Mouse (Mus musculus) MEL (cell line): ENCODE results near the gene Sh2b1. TPM values are rescaled to one million over a fixed set of nuclear protein-coding genes. Genes with fewer than 3 reads are reported as not detected.

Experiments used
- DNase-seq: peaks from one replicate; pipeline ENCODE4 v3.0.0; 2011; ENCODE audit warnings: low read depth, low spot score
- H3K27ac ChIP-seq: 2 replicates; pipeline ENCODE4 v1.5.1; 2012; ENCODE audit warnings: low read depth, mild to moderate bottlenecking, control low read depth, low read length, moderate library complexity; ENCODE audit not compliant: control insufficient read depth
- H3K27me3 ChIP-seq, 2 experiments: fragments of 150-350 bp in 1 of 2; sonication (generic) in 1 of 2; 2 replicates each; pipeline ENCODE4 v1.6.1; 2012; ENCODE audit warnings: low read length in 2 of 2, mild to moderate bottlenecking in 2 of 2, improper control_type of control experiment in 1 of 2, moderate library complexity in 1 of 2; ENCODE audit not compliant: insufficient read depth in 2 of 2, control insufficient read depth in 1 of 2
- H3K36me3 ChIP-seq, 2 experiments: 2 replicates each; pipeline ENCODE4 v1.6.1; 2012 to 2014; ENCODE audit warnings: low read length in 2 of 2, improper control_type of control experiment in 1 of 2, inconsistent platforms in 1 of 2, mild to moderate bottlenecking in 1 of 2; ENCODE audit not compliant: insufficient read depth in 2 of 2, control insufficient read depth in 1 of 2
- H3K4me1 ChIP-seq, 2 experiments: fragments of 150-350 bp in 1 of 2; sonication (generic) in 1 of 2; 2 replicates each; pipeline ENCODE4 v1.6.1; 2012; ENCODE audit warnings: low read length in 2 of 2, improper control_type of control experiment in 1 of 2, mild to moderate bottlenecking in 1 of 2; ENCODE audit not compliant: insufficient read depth in 2 of 2, control insufficient read depth in 1 of 2
- H3K4me3 ChIP-seq, 2 experiments: fragments of 150-350 bp in 1 of 2; sonication (generic) in 1 of 2; 2 replicates each; pipeline ENCODE4 v1.5.1; 2012; ENCODE audit warnings: low read depth in 2 of 2, low read length in 2 of 2, mild to moderate bottlenecking in 2 of 2, moderate library complexity in 2 of 2, control low read depth in 1 of 2, improper control_type of control experiment in 1 of 2; ENCODE audit not compliant: control insufficient read depth in 1 of 2, insufficient read depth in 1 of 2
- H3K79me2 ChIP-seq: 2 replicates; pipeline ENCODE4 v1.6.1; 2012; ENCODE audit warnings: mild to moderate bottlenecking, low read length, moderate library complexity; ENCODE audit not compliant: control insufficient read depth, poor library complexity, insufficient read depth
- H3K9ac ChIP-seq: 2 replicates; pipeline ENCODE4 v1.6.1; 2012; ENCODE audit warnings: low read depth, mild to moderate bottlenecking, control low read depth, low read length, moderate library complexity; ENCODE audit not compliant: control insufficient read depth, poor library complexity, severe bottlenecking
- H3K9me3 ChIP-seq: fragments of 150-350 bp; sonication (generic); replicated peaks from 2 replicates; pipeline ENCODE4 v1.6.1; 2012; ENCODE audit warnings: mild to moderate bottlenecking, low read length, improper control_type of control experiment, moderate library complexity; ENCODE audit not compliant: insufficient read depth
- BHLHE40 ChIP-seq: IDR thresholded peaks from 2 replicates; pipeline ENCODE4 v1.6.1; 2012; ENCODE audit warnings: low read depth, mild to moderate bottlenecking, inconsistent platforms, low read length, improper control_type of control experiment, borderline replicate concordance
- CHD1 ChIP-seq: IDR thresholded peaks from 2 replicates; pipeline ENCODE4 v1.6.1; 2012; ENCODE audit warnings: low read depth, mild to moderate bottlenecking, inconsistent platforms, low read length, improper control_type of control experiment
- CHD2 ChIP-seq: IDR thresholded peaks from 2 replicates; pipeline ENCODE4 v1.6.1; 2011; ENCODE audit warnings: low read length, improper control_type of control experiment
- EP300 ChIP-seq, 2 experiments: IDR thresholded peaks; 2 replicates each; pipeline ENCODE4 v1.6.1; 2011; ENCODE audit warnings: improper control_type of control experiment in 2 of 2, low read length in 2 of 2, low read depth in 1 of 2, mild to moderate bottlenecking in 1 of 2
- ETS1 ChIP-seq: IDR thresholded peaks from 2 replicates; pipeline ENCODE4 v1.6.1; 2012; ENCODE audit warnings: low read depth, mild to moderate bottlenecking, inconsistent platforms, low read length, improper control_type of control experiment, moderate library complexity
- HCFC1 ChIP-seq: IDR thresholded peaks from 2 replicates; pipeline ENCODE4 v1.6.1; 2012; ENCODE audit warnings: low read depth, mild to moderate bottlenecking, inconsistent platforms, low read length, improper control_type of control experiment, moderate library complexity
- JUND ChIP-seq: IDR thresholded peaks from 2 replicates; pipeline ENCODE4 v1.6.1; 2011; ENCODE audit warnings: low read depth, mild to moderate bottlenecking, improper control_type of control experiment, low read length
- MEF2A ChIP-seq: IDR thresholded peaks from 2 replicates; pipeline ENCODE4 v1.6.1; 2014; ENCODE audit warnings: low read depth, mild to moderate bottlenecking, inconsistent platforms, low read length, improper control_type of control experiment; ENCODE audit not compliant: poor library complexity, insufficient replicate concordance, severe bottlenecking; ENCODE audit errors: extremely low read depth
- MXI1 ChIP-seq: IDR thresholded peaks from 2 replicates; pipeline ENCODE4 v1.6.1; 2011; ENCODE audit warnings: mild to moderate bottlenecking, low read depth, low read length, improper control_type of control experiment
- MYC ChIP-seq: IDR thresholded peaks from 2 replicates; pipeline ENCODE4 v1.6.1; 2011; ENCODE audit warnings: low read depth, mild to moderate bottlenecking, low read length, improper control_type of control experiment, moderate library complexity
- NELFE ChIP-seq: IDR thresholded peaks from 2 replicates; pipeline ENCODE4 v1.6.1; 2011; ENCODE audit warnings: low read depth, low read length, improper control_type of control experiment
- POLR2AphosphoS2 ChIP-seq: IDR thresholded peaks from 2 replicates; pipeline ENCODE4 v1.6.1; 2011; ENCODE audit warnings: low read length, improper control_type of control experiment
- RAD21 ChIP-seq: IDR thresholded peaks from 2 replicates; pipeline ENCODE4 v1.6.1; 2011; ENCODE audit warnings: mild to moderate bottlenecking, low read depth, low read length, improper control_type of control experiment
- RCOR1 ChIP-seq: IDR thresholded peaks from 2 replicates; pipeline ENCODE4 v1.6.1; 2012; ENCODE audit warnings: low read depth, mild to moderate bottlenecking, inconsistent platforms, low read length, improper control_type of control experiment
- SMC3 ChIP-seq: IDR thresholded peaks from 2 replicates; pipeline ENCODE4 v1.6.1; 2011; ENCODE audit warnings: low read depth, low read length, improper control_type of control experiment
- TAL1 ChIP-seq: IDR thresholded peaks from 2 replicates; pipeline ENCODE4 v1.6.1; 2012; ENCODE audit warnings: mild to moderate bottlenecking, inconsistent platforms, low read length, moderate library complexity, mixed read lengths
- TBP ChIP-seq: IDR thresholded peaks from 2 replicates; pipeline ENCODE4 v1.8.0; 2011; ENCODE audit warnings: low read depth, low read length, improper control_type of control experiment
- TCF12 ChIP-seq: IDR thresholded peaks from 2 replicates; pipeline ENCODE4 v1.6.1; 2014; ENCODE audit warnings: low read depth, mild to moderate bottlenecking, inconsistent platforms, low read length, improper control_type of control experiment, moderate library complexity
- USF2 ChIP-seq, 2 experiments: IDR thresholded peaks; 2 replicates each; pipeline ENCODE4 v1.6.1; 2011 to 2012; ENCODE audit warnings: improper control_type of control experiment in 2 of 2, low read length in 2 of 2, borderline replicate concordance in 1 of 2, inconsistent platforms in 1 of 2, low read depth in 1 of 2, mild to moderate bottlenecking in 1 of 2; ENCODE audit not compliant: insufficient read depth in 1 of 2
- ZC3H11A ChIP-seq: IDR thresholded peaks from 2 replicates; pipeline ENCODE4 v1.6.1; 2012; ENCODE audit warnings: low read depth, mild to moderate bottlenecking, inconsistent platforms, low read length, improper control_type of control experiment
- ZMIZ1 ChIP-seq: IDR thresholded peaks from 2 replicates; pipeline ENCODE4 v1.6.1; 2012; ENCODE audit warnings: low read depth, mild to moderate bottlenecking, inconsistent platforms, low read length, improper control_type of control experiment, moderate library complexity
- polyA plus RNA-seq, 2 experiments: library from polyadenylated mRNA; stranded (reverse) in 1 of 2; unstranded in 1 of 2; fragments of >175 nt in 1 of 2; fragments of >200 nt in 1 of 2; gene quantifications; 2 replicates each; pipeline versions ENCODE4 v1.2.1 to v1.2.4; 2012; ENCODE audit warnings: low replicate concordance in 2 of 2, low read depth in 1 of 2; ENCODE audit not compliant: insufficient read length in 2 of 2, insufficient read depth in 1 of 2, missing spikeins in 1 of 2
- total RNA-seq: library from RNA; depleted of rRNA; stranded (reverse); fragments of 300-350 nt; gene quantifications from 2 replicates; pipeline ENCODE4 v1.2.3, GENCODE M21; 2012

Sh2b1 gene
- total and polyA plus RNA-seq, 3 experiments, result 13.1 to 48.9 TPM; not detected in 1

GRCm38 (mm10) chr7:126452244-126452643 lies 23.0 kb downstream of the Sh2b1 start:
- DNase-seq, result no peak
- TF ChIP-seq NELFE, result no peak

GRCm38 (mm10) chr7:126450641-126451040 lies 24.6 kb downstream of the Sh2b1 start:
- TF ChIP-seq RAD21, result no peak
- no peak for TF ChIP-seq CHD2
- no peak for TF ChIP-seq EP300 (IDR thresholded peaks at IDR 0.05; ENCODE audit: low read depth in 1 of 2, low read length in 2 of 2)
- TF ChIP-seq ETS1, result no peak
- TF ChIP-seq TAL1, result no peak
- TF ChIP-seq NELFE, result no peak
- TF ChIP-seq SMC3, result no peak
- TF ChIP-seq ZMIZ1, result no peak
- TF ChIP-seq MEF2A, result no peak
- TF ChIP-seq USF2 (IDR thresholded peaks at IDR 0.05; ENCODE audit: borderline replicate concordance in 1 of 2, insufficient read depth in 1 of 2, low read depth in 1 of 2, low read length in 2 of 2), result no peak
- no peak for TF ChIP-seq JUND
- TF ChIP-seq BHLHE40, result no peak
- TF ChIP-seq, all 39 proteins: peak for 0
- Histone ChIP-seq H3K4me3 (no peak overlapping the region), H3K36me3 (no peaks in the 10 kb centered on the region; a peak in 1 of 4 replicates), H3K9me3 (no peaks in the 10 kb centered on the region), H3K79me2 (no peaks in the 10 kb centered on the region), H3K4me1 (peaks cover 2 to 5% of the 10 kb centered on the region in 2 experiments; a peak in 3 of 4 replicates), H3K27me3 (no peaks in the 10 kb centered on the region), H3K9ac (no peak overlapping the region), H3K27ac (no peak overlapping the region)
- no peak for DNase-seq

More at GRCm38 (mm10) chr7:126452244-126452643, 23.0 kb downstream of the Sh2b1 start:
- Histone ChIP-seq H3K9me3 (no peaks in the 10 kb centered on the region), H3K27me3 (no peaks in the 10 kb centered on the region), H3K4me3 (no peak overlapping the region), H3K36me3 (peaks cover 0 to 12% of the 10 kb centered on the region in 2 experiments; a peak in 2 of 4 replicates), H3K9ac (no peak overlapping the region), H3K4me1 (peaks cover 14 to 18% of the 10 kb centered on the region in 2 experiments), H3K27ac (no peak overlapping the region), H3K79me2 (no peaks in the 10 kb centered on the region)

DNA sequence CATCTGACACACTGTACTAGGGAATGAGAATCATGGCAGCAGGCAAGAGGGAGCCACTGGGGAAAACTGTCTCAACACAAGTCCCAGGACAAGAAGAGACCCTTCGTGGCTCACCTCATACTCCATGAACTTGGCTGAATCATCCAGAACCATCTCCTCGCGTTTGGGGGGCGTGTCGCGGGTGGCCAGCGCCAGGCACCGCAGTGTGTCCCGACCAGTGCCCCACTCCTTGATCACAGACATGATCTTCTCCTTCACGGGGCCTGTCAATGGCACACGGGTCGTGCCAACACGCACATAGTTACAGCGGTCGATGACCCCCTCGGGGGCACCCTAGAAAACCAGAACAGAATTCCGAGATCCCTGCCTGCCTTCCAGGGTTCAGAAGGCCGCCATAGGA lies 25.2 kb downstream of the Sh2b1 start:
- no peak overlapping the region for H3K9ac ChIP-seq

More for the DNA sequence above, 25.2 kb downstream of the Sh2b1 start:
- Histone ChIP-seq H3K4me1 (peaks cover 0 to 5% of the 10 kb centered on the region in 2 experiments; a peak in 2 of 4 replicates), H3K27me3 (no peaks in the 10 kb centered on the region), H3K27ac (no peak overlapping the region), H3K36me3 (no peaks in the 10 kb centered on the region), H3K79me2 (no peaks in the 10 kb centered on the region), H3K9me3 (no peaks in the 10 kb centered on the region), H3K4me3 (no peak overlapping the region)
- TF ChIP-seq POLR2AphosphoS2, result no peak
- TF ChIP-seq TBP, result no peak
- TF ChIP-seq HCFC1, result no peak
- TF ChIP-seq MXI1, result no peak
- no peak for TF ChIP-seq SMC3
- TF ChIP-seq MYC, result no peak
- TF ChIP-seq EP300 (IDR thresholded peaks at IDR 0.05; ENCODE audit: low read depth in 1 of 2, low read length in 2 of 2), result no peak
- no peak for TF ChIP-seq TCF12
- TF ChIP-seq RCOR1, result no peak
- TF ChIP-seq CHD2, result no peak
- no peak for TF ChIP-seq ZC3H11A
- no peak for TF ChIP-seq ZMIZ1
- TF ChIP-seq CHD1, result no peak
- DNase-seq, result no peak
